Mouse (Mus musculus) embryonic fibroblast, embryonic 13.5 days (primary cell): ENCODE data around the gene Spred2.

Source experiments
- CTCF ChIP-seq: IDR thresholded peaks from 2 replicates; pipeline ENCODE4 v1.5.1; 2011; ENCODE audit warnings: mild to moderate bottlenecking, control low read depth, low read length, moderate library complexity, borderline replicate concordance; ENCODE audit not compliant: insufficient read depth
- POLR2A ChIP-seq: IDR thresholded peaks from 2 replicates; pipeline ENCODE4 v1.6.1; 2011; ENCODE audit warnings: low read depth, mild to moderate bottlenecking, control low read depth, low read length, moderate library complexity

DNA sequence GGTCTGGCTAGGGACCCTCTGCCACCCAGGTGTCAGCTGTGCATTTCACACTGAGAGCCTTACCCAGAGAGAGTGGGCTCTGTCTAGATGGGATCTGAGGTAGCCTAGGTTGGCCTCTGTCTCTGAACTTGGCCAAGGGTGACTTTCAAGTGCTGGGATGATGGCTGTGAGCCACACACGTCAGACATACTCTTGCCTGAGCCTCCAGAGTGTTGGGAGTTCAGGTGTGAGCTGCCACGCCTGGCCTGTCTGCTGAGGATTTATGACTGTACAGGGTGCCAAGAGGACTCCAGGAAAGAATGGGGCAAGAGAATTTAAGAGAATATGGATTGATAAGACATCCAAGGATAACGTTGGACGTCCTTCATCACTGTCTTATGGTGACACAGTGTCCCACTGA, 17.8 kb downstream of the Spred2 start:
- TF ChIP-seq CTCF (no peak), POLR2A (no peak)
